Mouse (Mus musculus): ENCODE results near the gene Zfp362.

The Zfp362 gene

DNA sequence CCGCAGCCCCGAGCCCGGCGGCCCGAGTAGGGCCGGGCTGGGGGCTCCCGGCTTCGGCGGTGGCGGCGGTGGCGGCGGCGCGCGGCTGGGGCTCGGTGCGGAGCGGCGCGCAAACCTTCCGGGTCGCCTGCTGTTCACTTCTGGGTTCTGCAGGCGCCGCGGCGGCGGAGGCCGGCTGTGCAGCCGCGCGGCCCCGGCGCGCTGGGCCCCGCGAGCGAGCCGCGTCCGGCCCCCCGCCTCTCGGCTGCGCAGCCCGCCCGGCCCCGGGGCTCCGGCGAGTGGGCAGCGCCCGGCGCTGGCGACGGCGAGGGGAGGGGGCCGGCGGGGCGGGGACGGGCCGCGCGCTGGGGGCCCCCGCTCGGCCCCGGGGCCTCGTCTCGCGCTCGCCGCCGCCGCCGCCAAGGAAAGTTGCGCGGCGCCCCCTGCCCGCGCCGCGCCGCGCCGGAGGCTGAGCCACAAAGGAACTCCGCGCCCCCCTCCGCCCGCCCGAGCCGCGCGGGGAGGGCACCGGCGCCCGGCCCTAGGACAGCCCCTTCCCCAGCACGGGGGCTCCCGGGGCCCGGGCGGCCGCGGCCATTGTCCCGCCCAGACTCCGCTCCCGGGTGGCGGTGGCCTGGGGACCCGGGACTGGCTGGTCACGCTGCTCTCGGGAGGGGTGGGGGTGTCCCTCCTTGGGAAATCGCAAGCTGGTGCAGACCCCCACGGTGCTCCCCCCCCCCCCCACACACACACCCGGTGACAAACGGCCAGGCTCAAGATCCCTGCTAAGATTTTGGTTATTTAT lies at the start of gene Zfp362:
Gene Zfp362 (minus strand): TSS at position 3 of the 784 bp plus-strand sequence.
- peak; percentile 83 for DNase-seq (ENCODE audit: extremely low spot score)

DNA sequence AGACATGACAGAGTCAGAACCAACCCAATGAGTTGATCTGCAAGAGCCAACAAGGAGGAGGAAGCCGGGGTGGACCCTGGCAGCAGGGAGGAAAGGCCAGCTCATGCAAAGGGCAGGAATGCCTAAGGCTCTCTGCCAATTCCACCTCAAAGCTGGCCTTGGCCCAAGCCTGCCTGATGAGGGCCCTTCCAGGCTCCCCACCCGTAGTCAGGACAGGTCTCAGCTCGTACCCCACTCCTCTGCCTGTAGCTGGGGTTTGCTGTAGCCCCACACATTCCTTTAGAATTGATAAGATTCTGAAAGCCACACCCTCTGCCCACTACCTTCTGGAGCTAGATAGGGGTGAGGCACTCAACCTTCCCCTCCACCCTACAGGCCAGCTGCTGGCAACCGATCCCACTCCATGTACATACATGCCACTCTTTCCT lies 49.8 kb upstream of the Zfp362 start:
- no peak for DNase-seq (ENCODE audit: extremely low spot score)

DNA sequence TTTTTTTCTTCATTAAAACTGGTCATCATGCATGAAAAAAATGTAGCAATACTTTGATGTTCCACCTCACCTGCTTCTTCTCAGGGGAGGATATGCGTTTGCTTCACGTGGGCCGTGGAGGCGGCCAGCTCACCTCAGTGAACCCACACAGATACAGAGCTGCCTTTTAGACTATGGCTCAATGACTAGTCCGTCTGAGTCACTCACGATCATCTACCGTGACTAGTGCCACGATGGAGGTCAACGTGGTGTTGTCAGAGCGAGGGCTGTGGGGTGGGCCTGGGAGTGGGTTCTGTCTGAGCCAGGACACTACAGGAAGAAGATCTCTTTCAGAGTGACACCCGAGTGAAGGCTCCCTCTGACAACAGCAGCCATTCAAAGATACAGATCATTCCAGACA lies 47.3 kb upstream of the Zfp362 start:
- no peak for DNase-seq (ENCODE audit: extremely low spot score)

DNA sequence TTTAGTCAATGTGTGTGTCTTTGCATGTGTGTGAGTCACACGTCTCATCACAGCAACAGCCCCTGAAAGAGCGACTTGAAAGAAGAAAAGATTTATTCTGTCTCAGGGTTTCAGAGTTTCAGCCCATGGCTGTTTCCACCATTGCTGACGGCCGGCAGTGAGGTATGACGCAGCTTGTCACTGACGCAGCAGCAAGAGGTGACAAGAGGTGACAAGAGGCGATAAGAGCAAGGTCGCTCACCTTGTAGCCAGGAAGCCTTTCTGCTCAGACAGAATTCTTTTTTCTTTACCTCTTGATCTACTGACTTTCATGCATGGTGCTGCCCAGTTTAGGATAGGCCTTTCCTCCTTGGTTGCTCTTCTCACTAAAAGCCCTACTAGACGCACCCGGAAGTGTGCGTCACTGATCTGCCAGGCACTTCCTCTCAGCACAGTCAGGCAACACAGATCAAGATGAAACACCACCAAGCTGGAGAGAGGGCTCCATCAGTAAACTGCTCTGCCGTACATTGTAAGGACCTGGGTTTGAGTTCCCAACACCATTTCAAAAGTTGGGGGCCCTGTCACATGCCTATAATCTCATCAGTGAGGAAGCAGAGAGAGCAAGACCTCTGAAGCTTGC lies 46.5 kb upstream of the Zfp362 start:
- DNase-seq (ENCODE audit: extremely low spot score), result no peak

DNA sequence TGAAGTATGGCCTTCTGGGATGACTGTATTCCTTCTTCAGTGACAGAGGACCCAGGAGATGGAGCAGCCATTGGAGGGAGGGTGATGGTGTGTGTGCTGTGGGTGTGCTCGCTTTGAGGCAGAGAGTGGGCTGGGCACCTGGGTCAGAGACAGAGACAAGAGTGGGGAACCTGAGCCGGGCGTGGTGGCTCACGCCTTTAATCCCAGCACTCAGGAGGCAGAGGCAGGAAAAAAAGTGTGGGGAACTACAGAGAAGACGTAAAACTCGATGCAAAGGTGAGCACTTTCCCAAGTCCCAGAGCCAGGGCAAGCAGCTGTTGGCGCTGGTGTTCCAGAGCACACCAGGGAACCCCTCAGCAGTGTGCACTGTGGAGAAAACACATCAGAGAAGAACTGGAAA lies 43.8 kb upstream of the Zfp362 start:
- no peak for DNase-seq (ENCODE audit: extremely low spot score)

DNA sequence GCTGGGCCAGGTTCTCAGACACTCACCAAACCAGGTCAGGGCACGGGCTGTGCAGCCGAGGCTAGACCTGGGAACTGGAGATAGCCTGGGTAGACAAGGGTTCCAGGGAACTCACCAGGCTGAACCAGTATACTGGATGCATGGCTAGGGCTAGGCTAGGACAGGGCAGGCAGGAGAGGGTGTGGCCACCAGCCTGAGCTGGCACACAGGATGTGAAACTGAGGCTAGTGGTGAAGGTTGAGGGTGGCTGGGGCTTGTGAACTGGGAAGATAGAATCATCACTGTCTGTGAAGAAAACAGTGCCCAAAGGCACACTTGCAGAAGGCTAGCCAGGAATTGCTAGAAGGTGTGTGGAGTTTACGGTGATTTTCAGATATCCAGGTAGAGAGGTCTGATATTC lies 43.1 kb upstream of the Zfp362 start:
- no peak for DNase-seq (ENCODE audit: extremely low spot score)

DNA sequence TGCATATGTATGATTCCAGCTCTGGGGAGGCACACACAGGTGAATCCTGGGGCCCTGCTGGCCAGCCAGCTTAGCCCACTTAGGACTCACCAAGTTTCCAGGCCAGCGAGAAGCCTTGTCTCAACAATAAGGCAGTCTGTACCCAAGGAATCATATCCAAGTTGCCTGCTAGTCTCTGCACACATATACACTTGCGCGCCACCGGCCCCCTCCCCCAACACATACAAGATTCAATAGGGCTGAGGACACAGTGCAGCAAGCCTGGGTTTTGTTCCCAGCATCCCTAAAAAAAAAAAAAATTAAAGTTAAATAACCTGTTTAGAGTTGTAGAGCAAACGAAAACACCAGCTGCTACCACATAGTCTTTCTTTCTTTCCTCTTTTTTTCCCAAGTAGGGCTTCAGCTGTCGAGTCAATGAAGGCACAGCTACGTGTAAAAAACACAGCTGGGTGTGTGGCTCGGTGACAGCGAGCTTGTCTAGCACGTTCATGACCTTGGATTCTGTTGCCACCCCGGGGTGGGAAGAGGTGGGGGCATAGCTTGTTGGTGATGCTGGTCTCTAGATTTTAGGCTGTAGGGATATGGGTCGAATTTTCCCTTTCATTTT lies 39.6 kb upstream of the Zfp362 start:
- no peak for DNase-seq (ENCODE audit: extremely low spot score)

DNA sequence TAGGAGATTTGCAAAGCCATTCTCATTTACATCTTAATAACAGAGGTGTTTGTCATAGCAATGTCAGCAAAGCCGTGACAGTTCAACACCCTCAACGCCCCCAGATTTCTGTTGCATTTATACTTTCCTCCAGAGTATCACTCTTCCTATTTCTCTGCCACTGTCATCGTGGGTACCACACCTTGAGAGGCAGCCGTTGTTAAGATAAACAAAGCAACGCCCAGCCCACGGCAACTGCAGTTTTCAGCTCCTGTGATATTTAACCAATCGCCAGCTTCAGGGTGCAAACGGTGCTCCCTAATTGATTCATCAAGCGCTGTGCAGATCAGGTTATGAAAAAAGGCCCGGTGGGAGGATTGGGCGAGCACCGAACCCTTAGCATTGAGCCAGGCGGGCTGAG lies 38.7 kb upstream of the Zfp362 start:
- no peak for DNase-seq (ENCODE audit: extremely low spot score)

DNA sequence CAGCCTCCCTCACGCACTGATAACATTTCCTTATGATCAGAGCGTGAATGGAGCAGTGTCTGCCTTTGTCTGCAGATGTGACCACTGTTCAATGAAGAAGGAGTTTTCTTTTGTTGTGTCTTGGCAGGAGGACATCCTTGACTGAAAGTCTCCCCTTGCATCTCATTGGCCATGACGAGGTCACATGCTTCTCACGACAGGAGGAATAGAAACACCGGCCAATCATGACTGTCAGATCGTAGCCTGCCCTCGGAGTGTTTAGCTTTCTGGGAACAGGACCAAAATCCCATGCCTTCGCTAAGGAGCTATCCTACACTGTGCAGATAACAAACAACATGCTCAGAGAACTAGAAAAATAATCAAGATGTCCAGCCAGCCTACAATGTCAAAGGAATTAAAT lies 35.4 kb upstream of the Zfp362 start:
- DNase-seq (ENCODE audit: extremely low spot score), result no peak

DNA sequence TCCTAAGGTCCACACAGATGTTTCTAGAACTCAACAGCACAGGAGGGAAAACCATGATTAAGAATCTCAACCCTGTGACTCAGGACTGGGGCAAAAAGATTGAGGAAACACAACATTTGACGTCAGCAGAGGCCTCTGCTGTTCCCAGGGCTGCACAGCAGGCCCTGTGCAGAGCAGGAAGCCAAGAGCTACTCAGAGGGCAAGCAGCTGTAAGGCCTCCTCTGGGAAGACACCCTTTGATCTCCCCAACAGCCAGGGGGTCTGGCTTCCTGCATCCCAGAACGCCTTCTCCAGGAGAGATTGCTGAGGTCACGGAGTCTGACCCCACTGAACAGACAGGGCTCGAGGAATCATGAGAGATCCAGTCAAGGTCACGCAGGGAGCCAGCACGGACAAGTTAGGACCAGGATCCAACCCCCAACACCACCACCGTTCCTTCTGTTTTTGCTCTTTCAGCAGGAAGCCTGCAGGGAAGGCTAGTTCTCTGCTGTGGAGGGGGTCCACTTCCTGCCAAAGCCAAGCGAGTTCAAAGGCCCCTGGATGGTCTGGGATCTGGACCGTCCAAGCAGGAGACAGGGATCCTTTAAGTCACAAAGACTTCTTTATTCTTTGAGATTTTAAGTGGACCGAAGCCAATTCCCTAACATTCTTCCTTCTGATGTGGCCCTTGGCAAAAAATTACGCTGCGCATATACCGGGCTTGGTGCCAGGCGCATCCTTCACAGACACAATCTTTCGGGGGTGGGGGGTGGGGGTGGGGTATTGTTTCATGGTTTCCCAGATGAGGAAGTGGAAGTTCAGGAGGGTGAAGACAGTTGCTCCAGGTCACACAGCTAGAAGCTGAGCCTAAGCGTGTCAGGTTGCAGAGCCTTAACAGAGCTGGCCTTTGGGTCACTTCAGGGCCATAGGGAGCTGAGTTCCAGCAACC lies 34.2 kb upstream of the Zfp362 start:
- DNase-seq (ENCODE audit: extremely low spot score), result peak; percentile 69

DNA sequence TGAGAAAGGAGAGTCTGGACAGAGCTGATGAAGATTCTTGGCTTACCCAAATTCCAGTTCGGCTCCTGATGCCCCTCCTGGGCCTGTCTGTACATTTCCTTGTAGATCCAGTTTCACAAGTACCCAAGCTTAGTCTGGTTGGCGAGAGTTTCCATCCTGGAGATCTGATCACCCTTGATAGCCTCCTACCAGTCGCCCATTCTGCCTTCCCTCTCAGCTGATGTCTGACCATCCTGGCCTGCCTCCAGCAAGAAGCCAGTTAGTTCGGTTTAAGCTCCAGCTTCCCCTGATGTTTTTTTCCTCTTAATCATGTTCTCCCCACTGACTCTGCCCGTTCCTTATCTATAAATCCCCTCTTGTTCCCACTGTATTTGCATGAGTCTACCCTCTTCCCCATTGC lies 32.4 kb upstream of the Zfp362 start:
- no peak for DNase-seq (ENCODE audit: extremely low spot score)

DNA sequence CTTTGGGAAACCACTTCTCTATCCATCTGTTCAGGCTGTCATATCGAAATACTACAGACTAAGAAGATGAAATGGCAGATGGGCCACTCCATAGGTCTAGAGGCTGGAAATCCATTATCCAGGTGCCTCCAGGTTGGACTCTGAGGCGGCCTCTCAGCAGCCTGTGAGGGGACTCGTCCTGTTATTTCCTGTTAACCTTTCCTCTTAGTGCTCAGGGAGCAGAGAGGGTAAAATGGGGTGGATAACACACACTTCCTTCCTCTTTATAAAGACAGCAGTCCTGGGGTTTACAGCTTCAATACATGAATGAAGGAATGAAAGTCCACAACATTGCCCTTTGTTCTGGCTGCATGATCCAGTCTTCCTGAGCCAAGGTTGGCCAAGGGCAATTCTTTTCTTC lies 18.3 kb upstream of the Zfp362 start:
- DNase-seq (ENCODE audit: extremely low spot score), result no peak

DNA sequence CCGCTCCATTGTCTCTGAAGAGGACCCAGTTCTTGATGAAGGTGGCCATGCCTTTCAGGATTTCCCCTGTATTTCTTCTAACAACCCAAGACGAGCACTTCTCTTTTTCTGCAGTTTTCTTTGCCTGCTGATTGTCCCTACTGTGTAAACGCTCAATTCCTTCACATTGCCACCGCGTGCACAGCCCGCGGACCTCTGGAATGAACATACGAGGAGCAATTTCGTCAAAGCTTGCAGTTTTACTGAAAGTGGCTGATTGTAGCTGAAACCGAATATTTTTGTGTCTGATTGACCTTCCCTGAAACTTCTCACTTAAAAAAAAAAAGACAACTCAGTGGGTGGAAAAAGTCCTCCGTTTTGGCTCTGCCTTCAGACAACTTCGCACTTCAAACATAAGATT lies 14.7 kb upstream of the Zfp362 start:
- no peak for DNase-seq (ENCODE audit: extremely low spot score)

DNA sequence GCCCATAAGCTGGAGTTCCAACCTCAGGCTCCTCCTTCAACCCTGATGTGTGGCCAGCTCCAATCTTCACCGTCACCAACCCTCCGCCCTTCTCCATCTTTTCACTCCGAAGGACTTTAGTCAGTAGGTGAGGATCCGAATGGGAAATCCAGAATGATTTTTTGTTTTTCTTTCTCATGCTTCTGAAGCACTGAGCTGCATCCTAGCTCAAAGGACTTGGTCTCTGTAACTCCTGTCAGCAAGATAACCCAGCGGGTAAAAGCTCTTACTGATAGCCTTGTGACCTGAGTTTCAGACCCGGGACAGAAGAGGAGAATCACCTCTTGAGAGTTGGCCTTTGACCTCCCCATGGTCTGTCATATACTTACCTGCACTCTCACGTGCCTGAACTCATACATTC lies 11.2 kb upstream of the Zfp362 start:
- no peak for DNase-seq (ENCODE audit: extremely low spot score)

DNA sequence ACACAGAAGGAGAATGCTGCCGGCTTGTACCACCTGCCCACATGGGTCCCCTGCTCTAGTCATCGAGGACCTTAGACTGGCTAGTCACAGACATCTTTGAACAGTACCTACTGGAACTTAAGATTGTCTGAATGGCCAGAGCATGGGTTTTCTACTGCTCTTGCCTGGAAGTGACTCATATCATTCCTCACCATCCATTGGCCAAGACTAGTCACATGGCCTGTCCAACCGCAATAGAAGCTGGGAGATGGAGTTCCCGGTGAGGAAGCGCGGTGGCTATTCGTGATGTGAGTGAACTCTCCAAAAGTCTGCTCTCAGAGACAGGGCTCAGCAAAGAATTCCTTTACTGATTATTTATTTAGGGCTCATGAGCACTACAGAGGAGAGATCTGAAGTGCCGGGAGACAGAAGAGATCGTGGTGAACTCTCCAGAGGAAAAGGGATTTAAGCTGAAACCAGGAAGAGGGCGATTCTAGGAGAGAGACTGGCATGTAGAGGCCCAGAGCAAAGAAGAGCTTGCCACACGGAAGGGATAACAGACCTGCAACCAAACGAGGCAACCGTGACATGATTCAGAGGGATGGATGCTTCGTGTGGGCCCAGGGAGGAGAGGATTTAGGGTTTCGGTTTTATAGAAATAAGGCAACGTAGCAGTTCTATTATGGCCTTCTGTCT lies 5.7 kb upstream of the Zfp362 start:
- peak; percentile 77 for DNase-seq (ENCODE audit: extremely low spot score)

DNA sequence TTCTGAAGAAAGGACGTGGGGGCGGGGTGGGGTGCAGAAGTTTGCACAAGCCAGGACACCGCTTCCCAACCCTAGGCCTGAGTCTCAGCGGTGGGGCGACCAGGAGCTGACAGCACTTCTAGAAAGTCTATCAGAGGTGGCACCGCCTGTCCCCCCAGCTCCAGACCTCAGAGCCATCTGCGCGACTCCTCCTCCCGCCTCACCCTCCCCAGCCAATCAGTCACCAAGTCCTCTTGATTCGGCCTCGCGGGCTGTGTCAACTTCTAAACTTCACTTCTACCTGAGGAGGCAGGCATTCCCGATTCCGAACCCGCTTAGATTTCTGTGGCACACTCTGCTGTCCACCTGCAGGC lies 958 bp upstream of the Zfp362 start:
- DNase-seq (ENCODE audit: extremely low spot score), result no peak

DNA sequence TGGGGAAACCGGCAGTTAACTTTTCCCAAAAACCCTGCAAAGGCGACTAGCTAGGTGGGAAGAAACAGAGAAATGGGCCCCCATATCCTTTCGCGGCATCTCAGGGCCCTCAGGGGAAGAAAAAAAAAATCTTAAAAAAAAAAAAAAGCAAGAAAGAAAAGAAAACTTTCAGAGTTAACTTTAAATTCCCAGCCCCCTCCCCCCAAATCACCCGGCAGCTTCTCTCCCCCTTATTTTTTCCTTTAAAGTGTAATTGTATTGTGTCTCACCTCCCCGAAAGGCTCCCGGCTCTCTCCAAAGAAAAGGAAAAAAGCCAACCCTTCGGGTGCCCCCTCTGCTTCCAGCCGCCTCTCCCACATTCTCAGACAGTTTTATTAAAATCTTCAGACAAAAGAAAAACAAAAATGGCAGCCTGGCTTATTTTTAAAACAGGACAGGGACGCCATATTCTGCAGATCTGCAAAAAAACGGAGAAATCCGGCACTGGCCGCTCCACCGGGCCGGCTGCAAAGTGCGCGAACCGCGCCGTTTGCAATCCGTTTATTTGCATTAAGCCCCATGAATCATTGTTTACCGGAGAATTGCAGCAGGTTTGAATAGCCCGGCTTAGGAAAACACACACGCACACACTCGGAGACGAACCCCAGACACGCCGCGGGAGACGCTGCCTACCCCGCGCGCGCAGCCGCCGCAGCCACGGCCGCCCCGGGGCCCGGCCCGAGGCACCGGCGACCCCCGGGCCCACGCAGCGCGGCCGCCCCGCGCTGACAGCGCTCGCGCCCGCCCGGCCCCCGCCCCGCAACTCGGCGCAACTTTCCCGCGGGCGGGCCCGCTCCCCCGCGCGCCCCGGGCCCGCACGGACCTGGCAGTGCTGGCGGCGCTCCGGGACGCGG lies 449 bp downstream of the Zfp362 start:
- peak; percentile 54 for DNase-seq (ENCODE audit: extremely low spot score)

DNA sequence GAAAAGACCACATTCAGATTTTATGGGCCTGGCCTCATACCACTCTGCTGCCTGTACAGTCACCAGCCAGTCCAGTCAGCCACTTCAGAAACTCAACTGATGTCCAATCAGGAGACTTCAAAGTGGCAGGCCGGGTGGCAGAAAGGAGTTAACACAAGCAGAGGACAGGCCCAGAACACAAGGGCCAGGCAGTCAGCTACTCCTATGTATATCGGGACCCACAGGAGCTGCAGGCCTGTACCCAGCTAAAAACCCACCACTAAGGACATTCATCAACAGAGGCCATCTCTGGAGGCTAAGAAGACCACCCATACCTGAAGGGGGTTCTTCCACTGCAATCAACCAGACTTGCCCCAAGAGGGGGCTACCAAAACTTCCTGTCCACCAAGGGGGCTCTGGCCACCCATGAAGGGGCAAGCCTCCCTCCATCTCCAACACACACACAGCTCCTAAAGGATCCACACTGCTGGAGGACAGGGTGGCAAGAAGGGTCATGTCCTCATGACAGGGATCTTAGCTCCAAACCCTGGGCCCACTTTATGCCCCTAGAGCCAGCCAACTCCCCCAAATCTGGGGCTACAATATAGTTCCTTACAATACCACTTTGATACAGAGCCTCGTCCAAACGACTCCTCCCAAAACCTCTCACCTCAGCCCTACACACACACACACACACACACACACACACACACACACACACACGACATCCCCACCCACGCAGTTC lies 1.3 kb downstream of the Zfp362 start:
- DNase-seq (ENCODE audit: extremely low spot score), result peak; percentile 60

DNA sequence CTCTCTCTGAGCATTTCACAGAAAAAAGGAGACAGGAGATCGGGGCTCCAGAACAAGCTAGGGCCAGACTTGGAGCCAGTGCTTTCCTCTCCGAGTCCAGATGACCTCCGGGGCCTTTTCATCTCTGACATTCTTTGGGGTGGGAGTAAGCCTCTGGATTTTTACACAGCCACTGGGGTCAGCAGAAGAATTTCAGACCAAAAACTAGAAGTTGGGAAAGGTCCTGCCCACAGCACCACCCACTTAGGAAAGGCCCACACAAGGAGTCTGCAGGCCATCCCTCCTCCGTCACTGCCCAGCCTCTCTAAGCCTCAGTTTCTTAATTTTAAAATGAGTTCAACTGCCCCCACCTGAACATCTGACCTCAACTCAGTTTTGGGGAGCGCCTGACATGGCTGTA lies 2.3 kb downstream of the Zfp362 start:
- no peak for DNase-seq (ENCODE audit: extremely low spot score)

Measured in embryo, embryonic 9.5 days (tissue).